Mouse (Mus musculus) brown adipose tissue, adult 24 weeks (tissue): ENCODE results near the gene Tmem270. TPM values are rescaled to one million over a fixed set of nuclear protein-coding genes. Genes with fewer than 3 reads are reported as not detected.

ENCODE experiments used
- polyA plus RNA-seq: library from polyadenylated mRNA; stranded (reverse); fragments of >200 nt; gene quantifications from 2 replicates; pipeline ENCODE4 v1.2.4, GENCODE M21; 2012; ENCODE audit not compliant: missing spikeins, insufficient read depth, insufficient read length

The Tmem270 gene
- polyA plus RNA-seq, 1 experiment = not detected

Other genes starting within 250 kb of the Tmem270 start
- gene Limk1, start 218.1 kb downstream of the Tmem270 start, polyA plus RNA-seq = 4.1 and 7.5 TPM in 2 replicates
- 5.4 and 7.3 TPM in 2 replicates for gene Eln, start 159.4 kb downstream of the Tmem270 start, polyA plus RNA-seq
- gene Cldn13, start 8.8 kb upstream of the Tmem270 start, polyA plus RNA-seq = not detected in 2 replicates
- gene Mettl27, start 25.6 kb upstream of the Tmem270 start, polyA plus RNA-seq = 6.3 and 9.3 TPM in 2 replicates
- not detected in 2 replicates for gene Cldn4, start 40.2 kb upstream of the Tmem270 start, polyA plus RNA-seq
- gene Cldn3, start 79.5 kb upstream of the Tmem270 start, polyA plus RNA-seq = not detected in 2 replicates
- gene Abhd11, start 102.4 kb upstream of the Tmem270 start, polyA plus RNA-seq = 91.8 and 99.4 TPM in 2 replicates
- not detected in 2 replicates for gene Stx1a, start 116.7 kb upstream of the Tmem270 start, polyA plus RNA-seq
- 14.3 and 21.1 TPM in 2 replicates for gene Dnajc30, start 157.5 kb upstream of the Tmem270 start, polyA plus RNA-seq
- gene Bud23, start 158.2 kb upstream of the Tmem270 start, polyA plus RNA-seq = 28.3 and 31.3 TPM in 2 replicates
- 1.1 TPM in 1 of 2 replicates, not detected in the other for gene Vps37d, start 171.5 kb upstream of the Tmem270 start, polyA plus RNA-seq
- gene Mlxipl, start 183.2 kb upstream of the Tmem270 start, polyA plus RNA-seq = 174 and 262 TPM in 2 replicates
- 7.5 and 8.2 TPM in 2 replicates for gene Tbl2, start 242.9 kb upstream of the Tmem270 start, polyA plus RNA-seq